Mouse (Mus musculus) MEL (cell line): ENCODE measurements around the gene Nlk.

Source experiments
- CTCF ChIP-seq, 3 experiments: IDR thresholded peaks in 2 of 3; conservative IDR thresholded peaks in 1 of 3; 2 replicates each; pipeline ENCODE4 v1.5.1; 2011 to 2012; ENCODE audit warnings: low read length in 3 of 3, low read depth in 2 of 3, mild to moderate bottlenecking in 2 of 3, improper control_type of control experiment in 1 of 3, inconsistent platforms in 1 of 3, mixed read lengths in 1 of 3, moderate library complexity in 1 of 3; ENCODE audit not compliant: control insufficient read depth in 1 of 3, insufficient read depth in 1 of 3, poor library complexity in 1 of 3, severe bottlenecking in 1 of 3
- E2F4 ChIP-seq: IDR thresholded peaks from 2 replicates; pipeline ENCODE4 v1.6.1; 2011; ENCODE audit warnings: low read depth, low read length, improper control_type of control experiment, borderline replicate concordance
- ETS1 ChIP-seq: IDR thresholded peaks from 2 replicates; pipeline ENCODE4 v1.6.1; 2012; ENCODE audit warnings: low read depth, mild to moderate bottlenecking, inconsistent platforms, low read length, improper control_type of control experiment, moderate library complexity
- GATA1 ChIP-seq: IDR thresholded peaks from 2 replicates; pipeline ENCODE4 v1.6.1; 2011; ENCODE audit warnings: low read depth, low read length, improper control_type of control experiment
- HCFC1 ChIP-seq: IDR thresholded peaks from 2 replicates; pipeline ENCODE4 v1.6.1; 2012; ENCODE audit warnings: low read depth, mild to moderate bottlenecking, inconsistent platforms, low read length, improper control_type of control experiment, moderate library complexity
- KAT2A ChIP-seq: conservative IDR thresholded peaks from 2 replicates; pipeline ENCODE4 v1.6.1; 2012; ENCODE audit warnings: low read depth, low read length, improper control_type of control experiment, inconsistent platforms
- MAFK ChIP-seq: IDR thresholded peaks from 2 replicates; pipeline ENCODE4 v1.6.1; 2011; ENCODE audit warnings: low read depth, mild to moderate bottlenecking, low read length, improper control_type of control experiment, borderline replicate concordance
- MEF2A ChIP-seq: IDR thresholded peaks from 2 replicates; pipeline ENCODE4 v1.6.1; 2014; ENCODE audit warnings: low read depth, mild to moderate bottlenecking, inconsistent platforms, low read length, improper control_type of control experiment; ENCODE audit not compliant: poor library complexity, insufficient replicate concordance, severe bottlenecking; ENCODE audit errors: extremely low read depth
- MXI1 ChIP-seq: IDR thresholded peaks from 2 replicates; pipeline ENCODE4 v1.6.1; 2011; ENCODE audit warnings: mild to moderate bottlenecking, low read depth, low read length, improper control_type of control experiment
- POLR2A ChIP-seq, 2 experiments: IDR thresholded peaks; 2 replicates each; pipeline ENCODE4 v1.6.1; 2011 to 2012; ENCODE audit warnings: low read length in 2 of 2, mild to moderate bottlenecking in 2 of 2, control low read depth in 1 of 2, improper control_type of control experiment in 1 of 2, low read depth in 1 of 2, moderate library complexity in 1 of 2; ENCODE audit not compliant: control insufficient read depth in 1 of 2, insufficient read depth in 1 of 2, poor library complexity in 1 of 2
- RAD21 ChIP-seq: IDR thresholded peaks from 2 replicates; pipeline ENCODE4 v1.6.1; 2011; ENCODE audit warnings: mild to moderate bottlenecking, low read depth, low read length, improper control_type of control experiment
- RCOR1 ChIP-seq: IDR thresholded peaks from 2 replicates; pipeline ENCODE4 v1.6.1; 2012; ENCODE audit warnings: low read depth, mild to moderate bottlenecking, inconsistent platforms, low read length, improper control_type of control experiment
- TAL1 ChIP-seq: IDR thresholded peaks from 2 replicates; pipeline ENCODE4 v1.6.1; 2012; ENCODE audit warnings: mild to moderate bottlenecking, inconsistent platforms, low read length, moderate library complexity, mixed read lengths

DNA sequence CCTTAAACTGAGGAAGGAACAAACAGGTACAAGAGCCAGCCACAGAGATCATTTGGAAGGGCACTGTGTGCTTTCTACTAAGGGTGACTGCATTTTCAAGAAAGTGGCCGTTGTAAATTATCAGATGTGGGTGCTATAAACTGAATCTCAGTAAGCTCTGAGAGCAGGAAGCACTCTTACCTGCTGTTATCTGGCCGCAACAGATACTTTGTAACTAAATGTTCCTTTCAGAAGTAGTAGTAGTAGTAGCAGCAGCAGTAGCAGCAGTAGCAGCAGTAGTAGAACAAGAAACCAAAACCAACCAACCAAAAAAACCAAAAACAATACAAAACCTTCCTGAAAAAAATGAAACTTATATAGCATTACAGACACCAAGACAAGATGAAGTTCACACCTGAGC is 101.4 kb downstream of the Nlk start:
- TF ChIP-seq ETS1 (peak; percentile 96), RAD21 (no peak), MXI1 (peak; percentile 32; the same call in 1 of the 2 replicates), MEF2A (peak; percentile 54; the same call in 1 of the 2 replicates), GATA1 (peak; percentile 98), HCFC1 (peak; percentile 71), E2F4 (no peak), CTCF (IDR thresholded peaks at IDR 0.05 in 2 of 3, conservative IDR thresholded peaks at IDR 0.05 in 1 of 3; ENCODE audit: control insufficient read depth in 1 of 3, insufficient read depth in 1 of 3, low read depth in 2 of 3, low read length in 3 of 3, poor library complexity in 1 of 3, severe bottlenecking in 1 of 3) (no peak), TAL1 (peak; percentile 83), MAFK (peak; percentile 78; the same call in 1 of the 2 replicates), KAT2A (peak; percentile 57; the same call in 1 of the 2 replicates), POLR2A (IDR thresholded peaks at IDR 0.05; ENCODE audit: control insufficient read depth in 1 of 2, insufficient read depth in 1 of 2, low read depth in 1 of 2, low read length in 2 of 2, poor library complexity in 1 of 2) (no peak), RCOR1 (peak; percentile 100)
